Mouse (Mus musculus) CD8-positive naive resting alpha-beta T cell, adult 2 months (primary cell): ENCODE data around the gene Pycr2.
"Not testable (repeated sequence)": the region's sequence is repeated elsewhere in the genome, so short reads cannot be mapped to it uniquely, and the experiment has no call there.

Source experiments
- DNase-seq, 2 experiments: peaks; one replicate each; pipeline ENCODE4 v3.0.0; 2022; ENCODE audit warnings: low read depth in 2 of 2, low spot score in 2 of 2

Pycr2 gene

DNA sequence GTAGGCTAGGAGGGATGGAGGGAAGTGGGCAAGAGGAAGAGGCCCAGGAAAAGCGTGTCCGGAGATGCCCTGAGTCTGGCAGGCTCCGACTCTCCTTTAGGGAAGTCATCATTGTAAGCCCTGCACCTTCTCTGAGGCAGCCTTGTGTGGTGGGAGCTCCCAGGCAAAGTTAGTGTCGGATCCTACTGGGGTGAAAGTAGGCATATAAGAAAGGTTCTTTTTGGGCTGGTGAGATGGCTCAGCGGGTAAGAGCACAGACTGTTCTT lies 655 bp downstream of the Pycr2 start:
- no peak for DNase-seq

- no peak for DNase-seq
Measured at GRCm38 (mm10) chr1:180905307-180905706, 1.2 kb downstream of the Pycr2 start.

GRCm38 (mm10) chr1:180905876-180906275 lies 1.8 kb downstream of the Pycr2 start:
- DNase-seq = no peak

- DNase-seq = no peak
Measured at GRCm38 (mm10) chr1:180906461-180907147, 2.5 kb downstream of the Pycr2 start.

- no peak for DNase-seq
Measured at GRCm38 (mm10) chr1:180911138-180911537, 7.0 kb downstream of the Pycr2 start.

DNA sequence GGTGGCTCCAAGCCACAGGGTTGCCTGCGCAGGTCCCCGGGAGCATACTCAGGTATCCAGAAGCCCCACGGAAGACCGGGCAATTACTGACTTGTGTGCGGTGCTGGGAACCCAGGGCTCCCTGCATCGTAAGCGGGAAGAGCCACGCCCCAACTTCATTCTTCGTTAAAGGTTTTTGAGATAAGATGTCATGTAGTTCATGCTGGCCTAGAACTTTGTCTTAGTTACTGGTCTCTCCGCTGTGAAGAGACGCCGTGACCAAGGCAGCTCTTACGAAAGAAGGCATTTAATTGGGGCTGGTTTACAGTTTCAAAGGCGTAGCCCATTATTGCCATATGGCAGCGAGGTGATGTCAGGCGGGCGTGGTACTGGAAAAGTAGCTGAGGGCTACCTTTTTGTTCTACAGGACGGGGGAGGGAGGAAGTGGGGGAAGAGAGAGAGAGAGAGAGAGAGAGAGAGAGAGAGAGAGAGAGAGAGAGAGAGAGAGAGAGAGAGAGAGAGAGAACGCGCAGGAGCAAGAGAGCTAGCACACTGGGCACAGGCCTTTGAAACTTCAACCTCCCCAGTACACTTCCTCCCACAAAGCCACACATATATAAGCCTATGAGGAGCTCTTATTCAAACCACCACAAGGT lies 7.7 kb downstream of the Pycr2 start:
- DNase-seq = peak; percentile 60 to 69

DNA sequence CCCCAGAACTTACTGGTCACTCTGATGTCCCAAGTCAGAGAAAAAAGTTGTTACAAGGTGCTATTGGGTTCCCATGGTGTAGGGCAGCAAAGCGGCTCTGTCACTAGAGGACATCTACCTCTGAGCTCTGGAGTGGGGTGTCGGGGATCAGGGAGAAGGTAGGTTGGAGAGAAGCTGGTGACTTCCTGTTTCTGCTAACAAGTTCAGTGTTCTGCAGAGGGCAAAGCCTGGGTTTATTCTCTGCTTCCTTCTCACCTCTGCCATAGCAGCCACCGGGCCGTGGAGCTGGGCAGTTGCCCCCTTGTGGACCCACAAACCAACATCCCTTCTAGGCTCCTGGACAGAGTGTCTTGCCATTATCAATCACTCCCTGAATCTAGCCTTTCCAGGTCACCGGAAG lies 8.7 kb downstream of the Pycr2 start:
- DNase-seq = no peak

- no peak for DNase-seq
Measured at GRCm38 (mm10) chr1:180913797-180914196, 9.7 kb downstream of the Pycr2 start.

DNA sequence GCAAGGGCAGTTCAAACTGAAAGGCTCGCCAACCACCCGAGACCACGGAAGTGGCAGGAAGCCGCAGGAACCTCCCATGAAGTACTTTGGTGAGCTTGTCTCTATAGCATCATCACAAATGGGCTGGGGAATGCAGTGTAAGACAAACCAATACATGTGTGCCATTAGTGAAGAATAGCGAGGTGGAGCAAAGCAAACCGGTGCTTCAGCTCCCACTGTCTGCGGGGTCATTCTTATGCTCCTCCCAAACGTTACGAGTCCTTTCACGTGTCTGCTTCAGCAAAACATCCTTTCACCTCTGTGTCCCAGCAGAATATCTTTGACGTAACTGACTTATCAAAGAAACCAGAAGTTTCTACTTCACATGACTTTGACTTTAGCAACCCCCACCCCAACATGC lies 12.3 kb downstream of the Pycr2 start:
- peak; percentile 57 to 59 for DNase-seq

- DNase-seq = no peak
Measured at GRCm38 (mm10) chr1:180917053-180917452, 13.0 kb downstream of the Pycr2 start.

DNA sequence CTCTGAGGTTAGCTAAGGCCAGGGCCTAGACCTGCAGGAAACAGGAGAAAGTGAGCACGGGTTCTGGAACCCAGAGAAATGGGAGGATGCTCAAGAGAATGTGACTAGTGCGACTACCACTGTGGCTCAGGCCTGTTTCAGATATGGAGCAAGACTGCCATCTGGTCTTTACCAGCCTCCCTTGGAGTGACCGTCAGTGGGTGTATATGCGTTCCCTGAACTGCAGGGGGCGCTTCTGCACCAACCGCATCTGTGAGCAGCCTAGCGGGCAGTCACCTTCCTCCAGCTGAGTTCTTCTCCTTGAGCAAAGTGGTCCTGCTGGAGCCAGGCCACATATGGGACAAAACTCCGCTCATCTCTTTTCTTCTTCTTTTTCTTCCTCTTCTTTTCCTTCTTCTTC lies 15.6 kb downstream of the Pycr2 start:
- no peak for DNase-seq

DNA sequence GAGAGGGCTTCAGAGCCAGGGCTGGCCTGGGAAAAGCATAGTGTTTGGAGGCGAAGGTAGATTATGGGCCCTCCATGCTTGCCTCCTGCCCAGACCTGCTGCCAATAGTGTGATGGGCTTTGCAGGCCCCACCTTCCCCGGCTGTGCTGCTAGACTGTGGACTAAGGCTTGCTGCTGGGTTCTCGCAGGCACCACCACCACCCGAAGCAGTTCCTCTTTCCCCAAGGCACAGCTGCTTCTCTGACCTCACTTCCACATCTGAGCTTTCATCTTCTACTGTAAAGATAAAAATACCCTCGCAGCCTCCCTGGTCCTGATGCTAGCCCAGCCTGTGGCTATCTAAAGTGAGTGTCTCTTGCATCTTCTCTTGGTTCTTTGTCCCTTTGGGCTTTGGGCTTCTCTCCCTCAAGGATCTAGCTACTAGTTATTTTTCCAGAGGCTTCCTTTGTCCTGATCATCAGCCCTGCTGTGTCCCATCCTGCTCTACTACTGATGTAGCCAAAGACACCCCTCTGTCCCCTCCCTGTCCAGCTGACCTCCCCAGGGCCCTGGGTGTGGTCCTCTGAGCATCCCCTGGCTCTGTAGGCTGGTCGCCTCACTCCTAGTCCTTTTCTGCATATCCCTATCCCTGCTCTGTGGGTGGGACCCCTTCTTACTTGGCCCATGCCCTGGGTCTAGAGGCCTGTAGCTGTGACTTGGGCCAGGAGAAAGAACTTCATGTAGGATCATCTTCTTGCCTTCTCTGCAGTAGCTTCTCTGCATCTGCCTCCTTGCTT lies 18.4 kb downstream of the Pycr2 start:
- DNase-seq = no peak

- no peak for DNase-seq
Measured at GRCm38 (mm10) chr1:180924737-180925136, 20.6 kb downstream of the Pycr2 start.

DNA sequence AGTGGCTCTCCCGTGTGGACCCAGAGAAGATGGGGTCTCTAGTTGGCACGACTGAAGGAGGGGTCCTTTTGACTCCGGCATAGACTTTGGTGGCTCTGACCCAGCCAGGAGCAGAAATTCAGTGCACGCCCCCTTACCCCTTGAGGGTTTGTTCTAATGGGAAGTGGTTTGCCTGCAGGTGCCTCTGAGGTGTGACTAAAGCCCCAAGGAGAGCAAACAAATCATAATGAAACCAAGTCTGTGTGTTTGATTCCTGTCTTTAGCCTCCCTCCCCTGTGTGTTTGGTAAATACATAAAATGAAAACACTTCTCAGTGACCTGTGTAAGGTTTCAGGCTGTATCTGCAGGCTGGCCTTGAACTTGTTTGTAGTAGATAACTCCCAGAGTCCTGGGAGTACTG lies 22.2 kb downstream of the Pycr2 start:
- DNase-seq = no peak

- DNase-seq = no peak
Measured at GRCm38 (mm10) chr1:180929599-180929998, 25.5 kb downstream of the Pycr2 start.

GRCm38 (mm10) chr1:180931106-180931505 lies 27.0 kb downstream of the Pycr2 start:
- DNase-seq = no peak

GRCm38 (mm10) chr1:180933659-180934058 lies 29.6 kb downstream of the Pycr2 start:
- DNase-seq = no peak

- no peak for DNase-seq
Measured at GRCm38 (mm10) chr1:180934467-180935419, 30.6 kb downstream of the Pycr2 start, which contains the start of gene Lefty1. Gene Lefty1 (plus strand): TSS chr1:180935022.

DNA sequence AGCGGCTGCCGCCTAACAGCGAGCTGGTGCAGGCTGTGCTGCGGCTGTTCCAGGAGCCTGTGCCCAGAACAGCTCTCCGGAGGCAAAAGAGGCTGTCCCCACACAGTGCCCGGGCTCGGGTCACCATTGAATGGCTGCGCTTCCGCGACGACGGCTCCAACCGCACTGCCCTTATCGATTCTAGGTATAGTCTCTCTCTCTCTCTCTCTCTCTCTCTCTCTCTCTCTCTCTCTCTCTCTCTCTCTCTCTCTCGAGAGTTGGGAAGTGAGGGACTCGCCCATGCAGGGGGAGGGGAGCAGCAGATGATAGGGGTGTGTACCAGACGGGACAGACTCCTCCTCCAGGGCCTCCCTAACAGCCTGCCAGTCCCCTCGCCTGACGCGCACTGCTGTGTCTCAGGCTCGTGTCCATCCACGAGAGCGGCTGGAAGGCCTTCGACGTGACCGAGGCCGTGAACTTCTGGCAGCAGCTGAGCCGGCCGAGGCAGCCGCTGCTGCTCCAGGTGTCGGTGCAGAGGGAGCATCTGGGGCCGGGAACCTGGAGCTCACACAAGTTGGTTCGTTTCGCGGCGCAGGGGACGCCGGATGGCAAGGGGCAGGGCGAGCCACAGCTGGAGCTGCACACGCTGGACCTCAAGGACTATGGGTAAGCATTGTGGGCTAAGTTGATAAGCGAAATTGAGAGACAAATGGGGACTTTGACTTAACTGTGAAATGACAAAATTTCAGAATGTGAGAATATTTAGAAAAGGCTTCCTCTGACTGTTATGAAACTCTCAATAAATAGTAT lies 32.7 kb downstream of the Pycr2 start:
- not testable (repeated sequence) for DNase-seq

DNA sequence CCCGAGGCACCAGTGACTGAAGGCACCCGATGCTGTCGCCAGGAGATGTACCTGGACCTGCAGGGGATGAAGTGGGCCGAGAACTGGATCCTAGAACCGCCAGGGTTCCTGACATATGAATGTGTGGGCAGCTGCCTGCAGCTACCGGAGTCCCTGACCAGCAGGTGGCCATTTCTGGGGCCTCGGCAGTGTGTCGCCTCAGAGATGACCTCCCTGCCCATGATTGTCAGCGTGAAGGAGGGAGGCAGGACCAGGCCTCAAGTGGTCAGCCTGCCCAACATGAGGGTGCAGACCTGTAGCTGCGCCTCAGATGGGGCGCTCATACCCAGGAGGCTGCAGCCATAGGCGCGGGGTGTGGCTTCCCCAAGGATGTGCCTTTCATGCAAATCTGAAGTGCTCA lies 33.5 kb downstream of the Pycr2 start:
- DNase-seq = not testable (repeated sequence)
